Mouse (Mus musculus) limb, embryonic 13.5 days (tissue): ENCODE measurements around the gene Hc. TPM values are rescaled to one million over a fixed set of nuclear protein-coding genes. Genes with fewer than 3 reads are reported as not detected.

Experiments
- ATAC-seq: fragments of 200-750 bp; cut with Nextera tagmentation; 2 replicates; pipeline ENCODE4 v1.8.0; 2017; ENCODE audit warnings: low read depth, moderate number of reproducible peaks, moderate TSS enrichment; ENCODE audit not compliant: low FRiP score
- H3K27ac ChIP-seq: fragments of 300-500 bp; sonication (generic); 2 replicates; pipeline ENCODE4 v1.5.1; 2015; ENCODE audit warnings: inconsistent platforms, mild to moderate bottlenecking, moderate library complexity
- H3K27me3 ChIP-seq: fragments of 300-500 bp; sonication (generic); 2 replicates; pipeline ENCODE4 v1.6.1; 2015; ENCODE audit warnings: mild to moderate bottlenecking, inconsistent platforms
- H3K36me3 ChIP-seq: fragments of 300-500 bp; sonication (generic); 2 replicates; pipeline ENCODE4 v1.6.1; 2015; ENCODE audit warnings: inconsistent platforms, mild to moderate bottlenecking, moderate library complexity
- H3K4me1 ChIP-seq: fragments of 300-500 bp; sonication (generic); 2 replicates; pipeline ENCODE4 v1.6.1; 2015; ENCODE audit warnings: inconsistent platforms
- H3K4me2 ChIP-seq: fragments of 300-500 bp; sonication (generic); replicated peaks from 2 replicates; pipeline ENCODE4 v1.6.1; 2015; ENCODE audit warnings: inconsistent platforms, mild to moderate bottlenecking, moderate library complexity
- H3K4me3 ChIP-seq: fragments of 300-500 bp; sonication (generic); 2 replicates; pipeline ENCODE4 v1.5.1; 2015; ENCODE audit warnings: moderate library complexity, mild to moderate bottlenecking, inconsistent platforms
- H3K9ac ChIP-seq: fragments of 300-500 bp; sonication (generic); 2 replicates; pipeline ENCODE4 v1.6.1; 2015; ENCODE audit warnings: mild to moderate bottlenecking, inconsistent platforms
- H3K9me3 ChIP-seq: fragments of 300-500 bp; sonication (generic); 2 replicates; pipeline ENCODE4 v1.6.1; 2016; ENCODE audit warnings: inconsistent platforms
- WGBS: fragments of 180-500 bp; shearing (Covaris S2); methylation state at CpG from one replicate; pipeline ENCODE4 v1.1.7; 2015; 5-methylcytosine and 5-hydroxymethylcytosine counted together
- polyA plus RNA-seq: library from polyadenylated mRNA; unstranded; fragments of >200 nt; fragmentation: Nextera tagmentation; extraction: Ambion mirVana; gene quantifications from 2 replicates; pipeline ENCODE4 v1.2.1, GENCODE M21; 2015

The Hc gene
- polyA plus RNA-seq, 1 experiment from 2014 or later, result 0.10 TPM

- Histone ChIP-seq H3K27me3 (peaks cover 14% of the 10 kb centered on the region; the same call in 1 of the 2 replicates), H3K4me3 (no peak overlapping the region), H3K4me1 (peaks cover 19% of the 10 kb centered on the region), H3K4me2 (no peak overlapping the region), H3K27ac (no peak overlapping the region), H3K9ac (no peak overlapping the region), H3K36me3 (no peaks in the 10 kb centered on the region), H3K9me3 (no peaks in the 10 kb centered on the region)
- WGBS, result 75% methylated on average over 1 of the region's 1 CpGs
- no peak for ATAC-seq
Observed at GRCm38 (mm10) chr2:34989749-34990148, 71.5 kb downstream of the Hc start.

- H3K36me3 ChIP-seq, result no peaks in the 10 kb centered on the region
Observed at GRCm38 (mm10) chr2:34987595-34987994, 73.6 kb downstream of the Hc start.

GRCm38 (mm10) chr2:34984885-34985284, 76.4 kb downstream of the Hc start:
- H3K27me3 ChIP-seq, result peaks cover 10% of the 10 kb centered on the region
- H3K4me2 ChIP-seq, result no peak overlapping the region
- H3K36me3 ChIP-seq, result no peaks in the 10 kb centered on the region
- no peak overlapping the region for H3K27ac ChIP-seq
- WGBS, result 86% methylated on average over 8 of the region's 8 CpGs
- no peaks in the 10 kb centered on the region for H3K9me3 ChIP-seq
- no peak for ATAC-seq
- peaks cover 34% of the 10 kb centered on the region for H3K4me1 ChIP-seq
- H3K9ac ChIP-seq, result no peak overlapping the region
- H3K4me3 ChIP-seq, result no peak overlapping the region

More at GRCm38 (mm10) chr2:34987595-34987994, 73.6 kb downstream of the Hc start:
- ATAC-seq, result no peak
- Histone ChIP-seq H3K4me1 (peaks cover 18% of the 10 kb centered on the region), H3K27me3 (peaks cover 14% of the 10 kb centered on the region; the same call in 1 of the 2 replicates), H3K4me3 (no peak overlapping the region), H3K9me3 (no peaks in the 10 kb centered on the region), H3K27ac (no peak overlapping the region), H3K4me2 (no peak overlapping the region), H3K9ac (no peak overlapping the region)
- WGBS, result 52% methylated on average over 1 of the region's 1 CpGs

GRCm38 (mm10) chr2:34982906-34983698, 78.1 kb downstream of the Hc start:
- H3K36me3 ChIP-seq, result no peaks in the 10 kb centered on the region
- peak overlapping the region; percentile 3; the same call in 1 of the 2 replicates for H3K4me2 ChIP-seq
- peaks cover 10% of the 10 kb centered on the region for H3K27me3 ChIP-seq
- 33% methylated on average over 11 of the region's 11 CpGs for WGBS
- H3K27ac ChIP-seq, result peak overlapping the region; percentile 55; the same call in 1 of the 2 replicates
- H3K4me1 ChIP-seq, result peaks cover 31% of the 10 kb centered on the region
- H3K9me3 ChIP-seq, result no peaks in the 10 kb centered on the region
- no peak overlapping the region for H3K9ac ChIP-seq
- H3K4me3 ChIP-seq, result no peak overlapping the region
- peak; percentile 74; the same call in 1 of the 2 replicates for ATAC-seq

DNA sequence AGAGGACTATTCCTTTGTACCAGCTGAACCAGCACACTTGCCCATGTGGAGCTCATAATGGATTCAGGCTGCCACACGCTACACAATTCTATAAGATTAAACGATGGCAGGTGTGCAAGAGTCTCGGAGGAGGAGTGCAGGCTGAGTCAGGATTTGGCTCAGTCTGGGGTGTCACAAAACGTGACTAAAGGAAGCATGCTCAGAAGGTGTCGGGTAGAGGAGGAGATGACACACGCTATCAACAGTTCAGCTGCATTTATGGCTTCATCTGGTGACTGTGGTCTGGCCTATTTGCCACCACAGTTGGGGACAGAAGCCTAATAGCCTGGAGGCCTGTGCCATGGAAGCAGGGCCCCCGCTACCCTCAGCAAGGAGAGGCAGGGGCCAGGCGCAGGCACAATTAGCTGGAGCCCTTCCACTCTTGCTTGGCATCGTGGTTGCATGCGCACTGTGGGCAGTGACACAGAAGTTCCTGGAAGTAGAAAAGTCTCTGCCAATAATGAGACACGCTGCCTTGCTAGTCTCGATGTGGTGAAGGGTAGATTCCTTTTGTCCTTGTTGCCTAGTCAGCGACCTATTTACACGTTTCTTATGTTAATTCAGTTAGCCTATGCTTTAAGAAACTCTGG, 79.0 kb downstream of the Hc start:
- WGBS, result 41% methylated on average over 14 of the region's 14 CpGs
- peaks cover 31% of the 10 kb centered on the region for H3K4me1 ChIP-seq
- peak; percentile 35 for ATAC-seq
- peak overlapping the region; percentile 55; the same call in 1 of the 2 replicates for H3K27ac ChIP-seq
- no peak overlapping the region for H3K9ac ChIP-seq
- no peaks in the 10 kb centered on the region for H3K9me3 ChIP-seq
- H3K27me3 ChIP-seq, result peaks cover 10% of the 10 kb centered on the region
- H3K4me3 ChIP-seq, result no peak overlapping the region
- H3K4me2 ChIP-seq, result peak overlapping the region; percentile 27; the same call in 1 of the 2 replicates
- no peaks in the 10 kb centered on the region for H3K36me3 ChIP-seq

- no peak for ATAC-seq
- Histone ChIP-seq H3K4me3 (no peak overlapping the region), H3K4me2 (no peak overlapping the region), H3K9me3 (no peaks in the 10 kb centered on the region), H3K27ac (no peak overlapping the region), H3K36me3 (no peaks in the 10 kb centered on the region), H3K27me3 (peaks cover 3% of the 10 kb centered on the region), H3K9ac (no peak overlapping the region), H3K4me1 (peaks cover 31% of the 10 kb centered on the region)
- WGBS, result 83% methylated on average over 3 of the region's 3 CpGs
Observed at GRCm38 (mm10) chr2:34979459-34980011, 81.7 kb downstream of the Hc start.

DNA sequence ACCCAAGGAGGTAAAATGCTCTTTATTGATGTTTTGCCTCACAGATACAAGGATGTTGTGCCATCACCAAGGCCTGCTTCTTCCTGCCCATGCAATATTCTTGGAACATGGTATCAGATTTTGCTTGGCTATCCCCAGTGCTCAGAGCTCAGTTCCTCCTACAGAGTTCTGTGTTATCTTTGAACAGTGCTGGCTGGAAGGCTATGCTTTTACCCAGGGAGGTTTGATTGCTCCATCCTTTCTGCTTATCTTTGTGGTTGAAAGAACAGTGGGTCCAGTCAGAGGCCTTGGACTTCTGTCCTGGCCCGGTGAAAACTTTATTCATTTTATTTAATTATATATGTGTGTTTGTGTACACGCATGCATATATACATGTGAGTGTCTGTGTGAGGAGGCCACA, 83.0 kb downstream of the Hc start:
- H3K36me3 ChIP-seq, result no peaks in the 10 kb centered on the region
- ATAC-seq, result no peak
- 95% methylated on average over 2 of the region's 2 CpGs for whole genome bisulfite sequencing

GRCm38 (mm10) chr2:34976945-34977658, 84.1 kb downstream of the Hc start:
- no peak overlapping the region for H3K4me3 ChIP-seq
- no peak for ATAC-seq

More for the DNA sequence above, 83.0 kb downstream of the Hc start:
- Histone ChIP-seq H3K27ac (no peak overlapping the region), H3K9me3 (no peaks in the 10 kb centered on the region), H3K4me1 (peaks cover 23% of the 10 kb centered on the region), H3K9ac (no peak overlapping the region), H3K4me3 (no peak overlapping the region), H3K4me2 (no peak overlapping the region), H3K27me3 (peaks cover 3% of the 10 kb centered on the region; the same call in 1 of the 2 replicates)

GRCm38 (mm10) chr2:34976447-34976846, 84.8 kb downstream of the Hc start:
- H3K9ac ChIP-seq, result no peak overlapping the region
- no peak overlapping the region for H3K27ac ChIP-seq
- ATAC-seq, result no peak
- no peaks in the 10 kb centered on the region for H3K36me3 ChIP-seq
- H3K9me3 ChIP-seq, result no peaks in the 10 kb centered on the region
- WGBS, result 88% methylated on average over 6 of the region's 6 CpGs
- peaks cover 3% of the 10 kb centered on the region; the same call in 1 of the 2 replicates for H3K27me3 ChIP-seq
- peaks cover 5% of the 10 kb centered on the region for H3K4me1 ChIP-seq
- no peak overlapping the region for H3K4me2 ChIP-seq
- H3K4me3 ChIP-seq, result no peak overlapping the region

More at GRCm38 (mm10) chr2:34976945-34977658, 84.1 kb downstream of the Hc start:
- no peaks in the 10 kb centered on the region for H3K36me3 ChIP-seq
- H3K27ac ChIP-seq, result no peak overlapping the region
- peaks cover 12% of the 10 kb centered on the region for H3K4me1 ChIP-seq
- no peak overlapping the region for H3K9ac ChIP-seq
- H3K9me3 ChIP-seq, result no peaks in the 10 kb centered on the region
- no peak overlapping the region for H3K4me2 ChIP-seq
- peaks cover 3% of the 10 kb centered on the region; the same call in 1 of the 2 replicates for H3K27me3 ChIP-seq
- WGBS, result 85% methylated on average over 8 of the region's 8 CpGs

- Histone ChIP-seq H3K4me3 (no peak overlapping the region), H3K4me1 (0 out of 2 replicates have a peak, but pooled peaks cover 3% of the 10 kb centered on the region), H3K9ac (no peak overlapping the region), H3K36me3 (no peaks in the 10 kb centered on the region), H3K4me2 (no peak overlapping the region), H3K27me3 (no peaks in the 10 kb centered on the region), H3K27ac (no peak overlapping the region), H3K9me3 (no peaks in the 10 kb centered on the region)
- ATAC-seq, result no peak
- WGBS, result 77% methylated on average over 8 of the region's 8 CpGs
Observed at GRCm38 (mm10) chr2:34973087-34973486, 88.2 kb downstream of the Hc start.

- no peak overlapping the region for H3K4me2 ChIP-seq
- 0 out of 2 replicates have a peak, but pooled peaks cover 3% of the 10 kb centered on the region for H3K4me1 ChIP-seq
- no peak overlapping the region for H3K27ac ChIP-seq
- WGBS, result 49% methylated on average over 11 of the region's 11 CpGs
- no peak for ATAC-seq
- H3K36me3 ChIP-seq, result no peaks in the 10 kb centered on the region
- H3K4me3 ChIP-seq, result no peak overlapping the region
- H3K9me3 ChIP-seq, result no peaks in the 10 kb centered on the region
- no peak overlapping the region for H3K9ac ChIP-seq
- H3K27me3 ChIP-seq, result no peaks in the 10 kb centered on the region
Observed at GRCm38 (mm10) chr2:34971080-34971888, 90.0 kb downstream of the Hc start.
